Mouse (Mus musculus) adrenal gland, postnatal 25 days (tissue): Measurements from ENCODE around the gene Gdpd2. TPM values are rescaled to one million over a fixed set of nuclear protein-coding genes. Genes with fewer than 3 reads are reported as not detected.

Experiments used
- DNase-seq: peaks from one replicate; pipeline ENCODE4 v3.0.0; 2021; ENCODE audit warnings: mixed read lengths
- total RNA-seq: library from RNA; stranded (reverse); gene quantifications from 2 replicates; pipeline ENCODE4 v1.2.3, GENCODE M21; 2021

Gene Gdpd2
- total RNA-seq, 1 experiment from 2014 or later: 0.58 TPM

- no peak for DNase-seq
Measured at GRCm38 (mm10) chrX:100777655-100778234, 48.1 kb downstream of the Gdpd2 start.

- DNase-seq: no peak
Measured at GRCm38 (mm10) chrX:100778397-100778796, 48.7 kb downstream of the Gdpd2 start.

Other genes with a start within 250 kb of the Gdpd2 start
- 60.6 and 65.5 TPM in 2 replicates for gene Igbp1, start 235.6 kb upstream of the Gdpd2 start, total RNA-seq
- gene Dgat2l6, start 205.0 kb upstream of the Gdpd2 start, total RNA-seq: not detected in 2 replicates
- not detected in 2 replicates for gene Awat1, start 157.6 kb upstream of the Gdpd2 start, total RNA-seq
- gene P2ry4, start 135.0 kb upstream of the Gdpd2 start, total RNA-seq: 0.19 TPM in 1 of 2 replicates, not detected in the other
- gene Arr3, start 124.4 kb upstream of the Gdpd2 start, total RNA-seq: not detected in 2 replicates
- gene Kif4, start 104.1 kb upstream of the Gdpd2 start, total RNA-seq: 3.1 and 3.3 TPM in 2 replicates
- 46.5 and 47.7 TPM in 2 replicates for gene Pdzd11, start 103.3 kb upstream of the Gdpd2 start, total RNA-seq
- 28.6 and 34.8 TPM in 2 replicates for gene Dlg3, start 37.8 kb downstream of the Gdpd2 start, total RNA-seq